Mouse (Mus musculus) layer of hippocampus, adult 11-12 months (tissue): Measurements from ENCODE around the gene Tbc1d19.

ENCODE experiments used
- DNase-seq: peaks from one replicate; pipeline ENCODE4 v3.0.0; 2022; ENCODE audit warnings: low spot score

Gene Tbc1d19

GRCm38 (mm10) chr5:53909201-53909600, 99.8 kb downstream of the Tbc1d19 start:
- no peak for DNase-seq

GRCm38 (mm10) chr5:53920416-53920815, 111.0 kb downstream of the Tbc1d19 start:
- no peak for DNase-seq

- no peak for DNase-seq
These were observed 112.9 kb downstream of the Tbc1d19 start for GRCm38 (mm10) chr5:53922149-53922904.

- no peak for DNase-seq
These were observed 114.6 kb downstream of the Tbc1d19 start for GRCm38 (mm10) chr5:53924005-53924404.

- no peak for DNase-seq
These were observed 117.0 kb downstream of the Tbc1d19 start for GRCm38 (mm10) chr5:53926301-53926855.

GRCm38 (mm10) chr5:53927886-53928285, 118.5 kb downstream of the Tbc1d19 start:
- no peak for DNase-seq

- DNase-seq, result no peak
These were observed 119.1 kb downstream of the Tbc1d19 start for GRCm38 (mm10) chr5:53928537-53928936.

- DNase-seq, result no peak
These were observed 119.8 kb downstream of the Tbc1d19 start for GRCm38 (mm10) chr5:53929205-53929614.

GRCm38 (mm10) chr5:53929814-53930213, 120.4 kb downstream of the Tbc1d19 start:
- no peak for DNase-seq

GRCm38 (mm10) chr5:53931011-53931410, 121.6 kb downstream of the Tbc1d19 start:
- DNase-seq, result no peak

GRCm38 (mm10) chr5:53933628-53934027, 124.2 kb downstream of the Tbc1d19 start:
- DNase-seq, result no peak

- no peak for DNase-seq
These were observed 124.6 kb downstream of the Tbc1d19 start for GRCm38 (mm10) chr5:53934040-53934439.

- DNase-seq, result no peak
These were observed 125.4 kb downstream of the Tbc1d19 start for GRCm38 (mm10) chr5:53934826-53935225.

- no peak for DNase-seq
These were observed 127.8 kb downstream of the Tbc1d19 start for GRCm38 (mm10) chr5:53937187-53937586.

- no peak for DNase-seq
These were observed 129.6 kb downstream of the Tbc1d19 start for GRCm38 (mm10) chr5:53939026-53939425.

GRCm38 (mm10) chr5:53941322-53942024, 132.1 kb downstream of the Tbc1d19 start:
- DNase-seq, result peak; percentile 39

GRCm38 (mm10) chr5:53942332-53942731, 132.9 kb downstream of the Tbc1d19 start:
- no peak for DNase-seq

GRCm38 (mm10) chr5:53943321-53943857, 134.0 kb downstream of the Tbc1d19 start:
- DNase-seq, result no peak

- no peak for DNase-seq
These were observed 137.3 kb downstream of the Tbc1d19 start for GRCm38 (mm10) chr5:53946747-53947146.

GRCm38 (mm10) chr5:53947549-53948183, 138.3 kb downstream of the Tbc1d19 start:
- no peak for DNase-seq

- no peak for DNase-seq
These were observed 139.3 kb downstream of the Tbc1d19 start for GRCm38 (mm10) chr5:53948606-53949266.

- DNase-seq, result no peak
These were observed 140.8 kb downstream of the Tbc1d19 start for GRCm38 (mm10) chr5:53950189-53950588.
